Comparison of ENCODE assay signal across 9 mouse cellular contexts in the genomic region with DNA sequence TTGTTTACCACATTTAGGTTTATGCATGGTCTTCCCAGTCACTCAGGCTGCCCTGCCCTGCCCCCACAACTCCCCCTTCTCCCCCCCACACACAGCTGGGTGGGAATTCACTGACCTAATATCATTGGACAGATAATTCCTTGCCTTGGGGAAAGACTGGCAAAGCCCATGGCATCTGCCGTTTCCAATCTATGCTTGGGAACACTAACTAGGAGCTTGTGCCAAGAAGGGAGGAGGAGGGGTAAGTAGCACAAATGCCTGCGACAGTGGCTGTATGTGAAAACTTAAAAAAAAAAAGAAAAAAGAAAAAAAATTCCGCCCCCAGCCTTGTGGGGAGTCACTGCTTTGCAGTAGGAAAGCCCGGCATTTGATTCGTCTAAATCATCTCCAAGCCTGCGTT. TPM values are rescaled to one million over a fixed set of nuclear protein-coding genes. Genes with fewer than 3 reads are reported as not detected.
DNase-seq lines count a peak whose midpoint lies in the region; TF ChIP-seq lines count a peak whose summit lies in the region.
"Had no signal": no experiment of that assay in that cellular context is flagged by ENCODE, and none has a peak within 500 bp of the region (broad histone marks: within the 10 kb centered on the region; RNA-seq: fewer than 3 reads in every experiment).

No protein-coding gene starts in this region.

- WGBS in heart, adult 2 months = 33% methylated on average over 6 of the region's 6 CpGs

- TF ChIP-seq CTCF in heart, adult 2 months (IDR thresholded peaks at IDR 0.05) = no peak

- peaks cover 16% of the 10 kb centered on the region for H3K4me1 ChIP-seq in heart, adult 2 months (ENCODE audit: control insufficient read depth, insufficient read depth, low read length)

- TF ChIP-seq POLR2A in heart, adult 2 months (IDR thresholded peaks at IDR 0.05; ENCODE audit: insufficient read depth, low read depth, low read length) = no peak

- H3K9ac ChIP-seq in heart, adult 2 months (ENCODE audit: low read depth, low read length) = no peak overlapping the region

- no peak overlapping the region for H3K4me3 ChIP-seq in heart, adult 2 months

- peak in 1 of 2 experiments; percentile 37 for DNase-seq in heart, adult 2 months
- DNase-seq in heart, postnatal 36 days = no peak
- peak; percentile 52 for DNase-seq in brain, embryonic 18.5 days (ENCODE audit: low read depth, low spot score)
- peak; percentile 38 to 69 for DNase-seq in frontal cortex, postnatal 36 days (ENCODE audit: low spot score in 2 of 2)
- DNase-seq in left cerebral cortex, postnatal 36 days (ENCODE audit: low spot score in 2 of 2) = peak; percentile 40 to 50
- DNase-seq in thymus, postnatal 25 days = no peak
- no peak for DNase-seq in spleen, adult 12 weeks (ENCODE audit: low spot score)
- DNase-seq in lung, postnatal 4 days = no peak

- peak overlapping the region; percentile 21 for H3K27ac ChIP-seq in heart, adult 2 months

- intact Hi-C loops in heart, adult 2 months (cut with DNase I) = no loop called here
- intact Hi-C loops in heart, postnatal 36 days (cut with DNase I) = loop anchor here (5.0 kb wide), 1 partner anchor 34 kb away; no protein-coding TSS in a partner anchor
- intact Hi-C loops in left cerebral cortex, postnatal 36 days (cut with DNase I) = no loop called here

- H3K36me3 ChIP-seq in heart, adult 2 months (ENCODE audit: control insufficient read depth, insufficient read depth, low read length) = peaks cover 3% of the 10 kb centered on the region

- no peaks in the 10 kb centered on the region for H3K27me3 ChIP-seq in heart, adult 2 months (ENCODE audit: control insufficient read depth, insufficient read depth, low read length)

- TF ChIP-seq EP300 in heart, adult 2 months (IDR thresholded peaks at IDR 0.05; ENCODE audit: insufficient read depth, low read depth, low read length) = no peak

- peaks cover 4% of the 10 kb centered on the region; the same call in 1 of the 2 replicates for H3K79me2 ChIP-seq in heart, adult 2 months (replicated peaks; ENCODE audit: control insufficient read depth, insufficient read depth, low read length)

RNA-seq across cellular contexts. Expression of gene Fgfr2, which starts 56.4 kb away (rescaled TPM):
- total RNA-seq in heart, adult 2 months (2021) = 1 to 10 TPM; 1.1 to 1.3 TPM
- polyA plus RNA-seq in heart, adult 2 months (2012; rRNA removed) = 2.0 and 2.2 TPM in 2 replicates
- total RNA-seq in heart, postnatal 36 days (2021) = 1 to 10 TPM; 1.5 to 1.7 TPM
- total RNA-seq in left cerebral cortex, postnatal 36 days (2021) = 10 to 100 TPM; 41.6 to 46.6 TPM
- total RNA-seq: CH12.LX had no signal

RNA-seq across cellular contexts. Expression of gene Ctbp2, which starts 57.4 kb away (rescaled TPM):
- total RNA-seq in heart, adult 2 months (2021) = 10 to 100 TPM; 28.1 to 28.3 TPM
- polyA plus RNA-seq in heart, adult 2 months (2012; rRNA removed) = 22.8 and 28.5 TPM in 2 replicates
- 10 to 100 TPM; 23.8 to 28.6 TPM for total RNA-seq in heart, postnatal 36 days (2021)
- total RNA-seq in left cerebral cortex, postnatal 36 days (2021) = 10 to 100 TPM; 20.3 to 28.3 TPM

Comparison
In these comparisons a context has a peak if more than half of its experiments do, and no peak if none do; other contexts are left out.
1. DNase-seq: peak in brain, embryonic 18.5 days (single experiment), frontal cortex, postnatal 36 days (2 of 2) and left cerebral cortex, postnatal 36 days (2 of 2); none in heart, postnatal 36 days (0 of 2), thymus, postnatal 25 days (single experiment), spleen, adult 12 weeks (single experiment) and lung, postnatal 4 days (0 of 2).
2. RNA of gene Fgfr2, which starts 56.4 kb away (total RNA-seq): 41.6 to 46.6 TPM in left cerebral cortex, postnatal 36 days; 1.5 to 1.7 TPM in heart, postnatal 36 days and 1.1 to 1.3 TPM in heart, adult 2 months; every median in the first group is over 10 times any median in the second.